Mouse (Mus musculus): ENCODE data around the gene Dtd1.

GRCm38 (mm10) chr2:144780731-144781130 is 181.0 kb downstream of the Dtd1 start:
- TF ChIP-seq GABPA (IDR thresholded peaks at IDR 0.05; ENCODE audit: low read depth, low read length) = no peak
- no peak for TF ChIP-seq ZC3H11A (IDR thresholded peaks at IDR 0.05; ENCODE audit: low read depth, low read length)
- no peak for TF ChIP-seq TCF12 (IDR thresholded peaks at IDR 0.05; ENCODE audit: low read depth, low read length)
- no peak for TF ChIP-seq MXI1 (IDR thresholded peaks at IDR 0.05; ENCODE audit: low read depth, low read length)
- no peak for TF ChIP-seq KAT2A (conservative IDR thresholded peaks at IDR 0.05; ENCODE audit: low read depth, low read length)
- no peak for TF ChIP-seq ZNF384 (IDR thresholded peaks at IDR 0.05; ENCODE audit: low read depth, low read length)
- TF ChIP-seq ZMIZ1 (IDR thresholded peaks at IDR 0.05; ENCODE audit: low read depth, low read length) = no peak
- no peak for TF ChIP-seq POLR2A (IDR thresholded peaks at IDR 0.05; ENCODE audit: control insufficient read depth in 1 of 2, insufficient read depth in 1 of 2, low read depth in 1 of 2, low read length in 2 of 2, poor library complexity in 1 of 2)

All from MEL (cell line).